Mouse (Mus musculus) testis, adult 2 months (tissue): ENCODE results near the gene Stambpl1. TPM values are rescaled to one million over a fixed set of nuclear protein-coding genes. Genes with fewer than 3 reads are reported as not detected.
"Not testable (repeated sequence)": the region's sequence is repeated elsewhere in the genome, so short reads cannot be mapped to it uniquely, and the experiment has no call there.

ENCODE experiments used
- H3K27ac ChIP-seq: fragments of 200-500 bp; 2 replicates; pipeline ENCODE4 v1.5.1; 2012; ENCODE audit warnings: low read depth, low read length; ENCODE audit not compliant: control insufficient read depth, insufficient read depth
- H3K27me3 ChIP-seq: fragments of 200-500 bp; 2 replicates; pipeline ENCODE4 v1.6.1; 2012; ENCODE audit warnings: mild to moderate bottlenecking, low read length, moderate library complexity; ENCODE audit not compliant: control insufficient read depth, insufficient read depth
- H3K36me3 ChIP-seq: fragments of 200-500 bp; 2 replicates; pipeline ENCODE4 v1.6.1; 2012; ENCODE audit warnings: mild to moderate bottlenecking, low read length; ENCODE audit not compliant: control insufficient read depth, insufficient read depth
- H3K4me1 ChIP-seq: fragments of 200-500 bp; 2 replicates; pipeline ENCODE4 v1.6.1; 2012; ENCODE audit warnings: low read length; ENCODE audit not compliant: control insufficient read depth, insufficient read depth
- H3K4me3 ChIP-seq: fragments of 200-500 bp; 2 replicates; pipeline ENCODE4 v1.5.1; 2012; ENCODE audit warnings: low read depth, mild to moderate bottlenecking, low read length, moderate library complexity, mixed read lengths; ENCODE audit not compliant: control insufficient read depth
- CTCF ChIP-seq: fragments of 200-500 bp; IDR thresholded peaks from 2 replicates; pipeline ENCODE4 v1.5.1; 2012; ENCODE audit warnings: low read depth, mild to moderate bottlenecking, inconsistent platforms, low read length, moderate library complexity; ENCODE audit not compliant: control insufficient read depth, insufficient read depth, insufficient replicate concordance
- POLR2A ChIP-seq: fragments of 200-500 bp; IDR thresholded peaks from 2 replicates; pipeline ENCODE4 v1.6.1; 2012; ENCODE audit warnings: low read depth, mild to moderate bottlenecking, inconsistent platforms, low read length, moderate library complexity; ENCODE audit not compliant: control insufficient read depth
- polyA plus RNA-seq: library from polyadenylated mRNA; depleted of rRNA; stranded (reverse); fragments of >200 nt; gene quantifications from 2 replicates; pipeline ENCODE4 v1.2.3, GENCODE M21; 2012

Stambpl1 gene
- polyA plus RNA-seq, 1 experiment, result 38.0 TPM

DNA sequence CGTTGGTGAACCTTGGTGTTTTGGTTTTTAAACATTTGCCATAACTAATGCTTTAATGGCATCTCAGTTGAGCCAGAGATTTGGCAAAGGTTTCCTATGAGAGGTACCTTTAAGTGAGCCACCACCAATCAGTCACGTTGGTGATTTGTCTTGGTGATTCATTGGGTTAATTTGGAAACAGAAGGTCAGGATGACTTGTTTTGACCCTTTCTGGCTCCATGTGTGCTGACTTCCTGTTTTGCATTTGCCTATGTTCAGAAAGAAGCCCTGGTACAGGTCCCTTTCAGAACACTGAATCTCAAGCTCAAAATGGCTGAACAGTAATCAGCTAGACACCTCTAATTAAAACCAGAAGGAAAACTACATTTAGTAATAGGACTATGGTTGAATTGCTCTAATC lies 7.5 kb downstream of the Stambpl1 start:
- H3K27ac ChIP-seq, result no peak overlapping the region
- H3K4me1 ChIP-seq, result no peaks in the 10 kb centered on the region
- TF ChIP-seq POLR2A (no peak), CTCF (no peak)
- no peaks in the 10 kb centered on the region for H3K36me3 ChIP-seq
- no peaks in the 10 kb centered on the region for H3K27me3 ChIP-seq
- no peak overlapping the region for H3K4me3 ChIP-seq

GRCm38 (mm10) chr19:34202668-34203067 lies 10.6 kb downstream of the Stambpl1 start:
- no peak overlapping the region for H3K27ac ChIP-seq
- TF ChIP-seq POLR2A, result no peak
- no peak for TF ChIP-seq CTCF

GRCm38 (mm10) chr19:34206128-34206527 lies 14.1 kb downstream of the Stambpl1 start:
- not testable (repeated sequence) for H3K27ac ChIP-seq, H3K4me3 ChIP-seq

More at GRCm38 (mm10) chr19:34202668-34203067, 10.6 kb downstream of the Stambpl1 start:
- Histone ChIP-seq H3K4me1 (no peaks in the 10 kb centered on the region), H3K4me3 (no peak overlapping the region), H3K27me3 (no peaks in the 10 kb centered on the region), H3K36me3 (no peaks in the 10 kb centered on the region)

GRCm38 (mm10) chr19:34206760-34207440 lies 14.9 kb downstream of the Stambpl1 start:
- no peak for TF ChIP-seq POLR2A
- TF ChIP-seq CTCF, result no peak
- no peaks in the 10 kb centered on the region for H3K4me1 ChIP-seq
- H3K4me3 ChIP-seq, result no peak overlapping the region
- H3K27me3 ChIP-seq, result no peaks in the 10 kb centered on the region
- H3K27ac ChIP-seq, result no peak overlapping the region
- H3K36me3 ChIP-seq, result no peaks in the 10 kb centered on the region

More at GRCm38 (mm10) chr19:34206128-34206527, 14.1 kb downstream of the Stambpl1 start:
- H3K4me1 ChIP-seq, H3K27me3 ChIP-seq, H3K36me3 ChIP-seq: not testable (repeated sequence)

DNA sequence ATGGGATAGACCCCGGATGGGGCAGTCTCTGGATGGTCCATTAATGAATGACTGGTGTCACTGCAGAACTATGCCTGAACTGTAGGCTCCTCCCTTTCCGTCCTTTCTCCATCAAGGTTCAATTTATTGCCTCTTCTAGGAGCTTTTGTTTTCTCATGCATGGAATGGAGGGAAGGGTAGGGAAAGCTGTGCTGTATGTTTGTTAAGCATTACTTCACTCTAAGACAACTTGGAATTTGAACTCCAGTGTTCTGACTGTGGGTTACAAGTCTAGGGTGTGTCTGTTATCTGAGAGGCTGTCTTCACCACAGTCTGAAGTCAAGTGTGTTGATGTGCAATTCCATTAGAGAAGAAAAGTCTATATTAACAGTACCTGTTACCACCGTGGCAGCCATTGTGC lies 17.0 kb downstream of the Stambpl1 start:
- no peaks in the 10 kb centered on the region for H3K4me1 ChIP-seq
- H3K36me3 ChIP-seq, result no peaks in the 10 kb centered on the region
- H3K27me3 ChIP-seq, result no peaks in the 10 kb centered on the region
- H3K4me3 ChIP-seq, result no peak overlapping the region
- H3K27ac ChIP-seq, result no peak overlapping the region
- TF ChIP-seq POLR2A (no peak), CTCF (no peak)

- TF ChIP-seq CTCF (no peak), POLR2A (no peak)
- H3K4me1 ChIP-seq, result no peaks in the 10 kb centered on the region
- no peak overlapping the region for H3K27ac ChIP-seq
- no peak overlapping the region for H3K4me3 ChIP-seq
- H3K36me3 ChIP-seq, result no peaks in the 10 kb centered on the region
- no peaks in the 10 kb centered on the region for H3K27me3 ChIP-seq
Measured at GRCm38 (mm10) chr19:34209930-34210581, 18.0 kb downstream of the Stambpl1 start.

- Histone ChIP-seq H3K27me3 (no peaks in the 10 kb centered on the region), H3K27ac (no peak overlapping the region), H3K4me1 (no peaks in the 10 kb centered on the region), H3K4me3 (no peak overlapping the region), H3K36me3 (no peaks in the 10 kb centered on the region)
- TF ChIP-seq CTCF (no peak), POLR2A (no peak)
Measured at GRCm38 (mm10) chr19:34210841-34211240, 18.8 kb downstream of the Stambpl1 start.
